Mouse (Mus musculus): ENCODE results near the gene Slc44a5. TPM values are rescaled to one million over a fixed set of nuclear protein-coding genes. Genes with fewer than 3 reads are reported as not detected.

The Slc44a5 gene
- polyA plus RNA-seq, 1 experiment from 2014 or later: 1.1 TPM

DNA sequence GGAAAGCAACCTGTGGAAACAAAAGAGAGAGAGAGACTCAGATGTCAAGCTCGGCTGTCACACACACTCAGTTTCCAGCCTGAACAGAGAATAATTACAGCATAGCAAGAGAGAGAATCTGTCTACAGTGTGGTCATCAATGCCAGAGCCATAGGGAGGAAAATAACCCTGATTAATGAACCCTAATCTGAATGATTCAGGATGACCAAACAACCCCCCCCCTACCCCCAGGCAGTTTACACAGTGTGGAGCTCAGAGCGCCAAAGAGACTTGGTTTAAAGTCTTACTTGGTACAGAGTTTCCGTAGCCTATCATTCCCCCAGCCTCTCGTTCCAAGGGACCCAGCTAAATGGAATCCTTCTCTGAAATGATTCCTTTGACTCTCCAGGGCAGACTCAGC is 312.1 kb downstream of the Slc44a5 start:
- 37% methylated on average over 4 of the region's 4 CpGs for WGBS
- H3K27me3 ChIP-seq (ENCODE audit: control insufficient read depth, insufficient read depth, low read length): no peaks in the 10 kb centered on the region
- ATAC-seq (ENCODE audit: insufficient read depth, low FRiP score): no peak
- H3K27ac ChIP-seq (ENCODE audit: low read length): no peak overlapping the region
- H3K36me3 ChIP-seq (ENCODE audit: control insufficient read depth, insufficient read depth, low read length): no peaks in the 10 kb centered on the region
- H3K4me3 ChIP-seq (replicated peaks; ENCODE audit: low read length): no peak overlapping the region
- H3K4me1 ChIP-seq (ENCODE audit: control insufficient read depth, insufficient read depth, low read length): 0 out of 2 replicates have a peak, but pooled peaks cover 4% of the 10 kb centered on the region
- no peak overlapping the region for H3K9ac ChIP-seq (ENCODE audit: low read length)
- no peak overlapping the region for H3K4me2 ChIP-seq (ENCODE audit: low read depth, low read length)
- H3K9me3 ChIP-seq (replicated peaks; ENCODE audit: control insufficient read depth, low read length): no peaks in the 10 kb centered on the region

GRCm38 (mm10) chr3:154287217-154287616 is 314.0 kb downstream of the Slc44a5 start:
- Histone ChIP-seq H3K4me3 (replicated peaks; ENCODE audit: low read length) (no peak overlapping the region), H3K9ac (ENCODE audit: low read length) (no peak overlapping the region), H3K4me1 (ENCODE audit: control insufficient read depth, insufficient read depth, low read length) (0 out of 2 replicates have a peak, but pooled peaks cover 4% of the 10 kb centered on the region), H3K36me3 (ENCODE audit: control insufficient read depth, insufficient read depth, low read length) (no peaks in the 10 kb centered on the region), H3K9me3 (replicated peaks; ENCODE audit: control insufficient read depth, low read length) (no peaks in the 10 kb centered on the region), H3K4me2 (ENCODE audit: low read depth, low read length) (no peak overlapping the region), H3K27ac (ENCODE audit: low read length) (no peak overlapping the region), H3K27me3 (ENCODE audit: control insufficient read depth, insufficient read depth, low read length) (no peaks in the 10 kb centered on the region)
- WGBS: 64% methylated on average over 2 of the region's 2 CpGs
- no peak for ATAC-seq (ENCODE audit: insufficient read depth, low FRiP score)

DNA sequence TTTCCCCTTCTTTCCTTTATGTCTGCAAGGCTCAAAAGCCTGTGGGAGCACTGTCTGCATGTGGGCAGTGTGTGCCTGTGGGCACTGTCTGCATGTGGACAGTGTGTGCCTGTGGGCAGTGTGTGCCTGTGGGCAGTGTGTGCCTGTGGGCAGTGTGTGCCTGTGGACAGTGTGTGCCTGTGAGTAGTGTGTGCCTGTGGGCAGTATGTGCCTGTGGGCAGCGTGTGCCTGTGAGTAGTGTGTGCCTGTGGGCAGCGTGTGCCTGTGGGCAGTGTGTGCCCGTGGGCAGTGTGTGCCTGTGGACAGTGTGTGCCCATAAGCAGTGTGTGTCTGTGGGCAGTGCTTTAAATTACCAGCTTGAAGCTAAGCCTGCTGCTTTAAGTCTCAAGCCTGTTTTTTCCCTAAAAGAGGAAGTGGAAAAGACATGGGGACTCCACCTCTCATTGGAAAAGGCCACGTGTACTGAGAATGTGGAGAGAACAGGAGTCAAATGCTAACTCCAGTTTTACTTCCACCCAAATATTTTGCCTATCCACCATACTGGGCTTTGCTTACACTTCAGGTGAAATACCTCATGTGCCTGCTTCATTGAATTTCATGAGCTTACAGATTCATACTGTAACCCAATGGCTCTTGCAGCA is 315.3 kb downstream of the Slc44a5 start:
- ATAC-seq (ENCODE audit: insufficient read depth, low FRiP score): no peak
- Histone ChIP-seq H3K4me2 (ENCODE audit: low read depth, low read length) (no peak overlapping the region), H3K4me1 (ENCODE audit: control insufficient read depth, insufficient read depth, low read length) (0 out of 2 replicates have a peak, but pooled peaks cover 4% of the 10 kb centered on the region)

DNA sequence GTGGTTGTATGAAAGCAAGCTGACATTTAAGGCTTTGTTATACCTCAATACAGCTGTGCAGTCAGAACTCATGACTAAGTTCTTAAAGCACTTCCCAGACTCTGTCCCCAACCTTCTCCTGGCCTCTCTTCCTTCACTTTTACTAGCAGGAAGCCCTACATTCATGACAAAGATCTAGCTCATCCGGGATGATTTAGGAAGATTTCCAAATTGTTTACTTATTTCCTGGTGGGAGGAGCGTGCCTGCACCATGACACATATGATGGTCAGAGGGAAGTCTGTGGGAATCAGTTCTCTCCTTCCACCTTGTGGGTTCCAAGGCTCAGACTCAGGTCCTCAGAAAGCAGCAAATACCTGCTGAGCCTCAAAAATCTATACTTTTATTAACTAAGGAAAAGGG is 317.1 kb downstream of the Slc44a5 start:
- peak; percentile 17; the same call in 1 of the 2 replicates for ATAC-seq (ENCODE audit: insufficient read depth, low FRiP score)
- no peaks in the 10 kb centered on the region for H3K4me1 ChIP-seq (ENCODE audit: control insufficient read depth, insufficient read depth, low read length)
- no peak overlapping the region for H3K4me2 ChIP-seq (ENCODE audit: low read depth, low read length)
- H3K27ac ChIP-seq (ENCODE audit: low read length): no peak overlapping the region
- H3K9ac ChIP-seq (ENCODE audit: low read length): no peak overlapping the region
- no peaks in the 10 kb centered on the region for H3K36me3 ChIP-seq (ENCODE audit: control insufficient read depth, insufficient read depth, low read length)
- H3K4me3 ChIP-seq (replicated peaks; ENCODE audit: low read length): no peak overlapping the region
- 41% methylated on average over 2 of the region's 2 CpGs for WGBS
- no peaks in the 10 kb centered on the region for H3K27me3 ChIP-seq (ENCODE audit: control insufficient read depth, insufficient read depth, low read length)
- H3K9me3 ChIP-seq (replicated peaks; ENCODE audit: control insufficient read depth, low read length): no peaks in the 10 kb centered on the region

More for the DNA sequence above, 315.3 kb downstream of the Slc44a5 start:
- Histone ChIP-seq H3K36me3 (ENCODE audit: control insufficient read depth, insufficient read depth, low read length) (no peaks in the 10 kb centered on the region), H3K4me3 (replicated peaks; ENCODE audit: low read length) (no peak overlapping the region), H3K9ac (ENCODE audit: low read length) (no peak overlapping the region), H3K27ac (ENCODE audit: low read length) (no peak overlapping the region), H3K27me3 (ENCODE audit: control insufficient read depth, insufficient read depth, low read length) (no peaks in the 10 kb centered on the region), H3K9me3 (replicated peaks; ENCODE audit: control insufficient read depth, low read length) (no peaks in the 10 kb centered on the region)
- 80% methylated on average over 4 of the region's 4 CpGs for WGBS

GRCm38 (mm10) chr3:154292126-154292525 is 318.9 kb downstream of the Slc44a5 start:
- H3K36me3 ChIP-seq (ENCODE audit: control insufficient read depth, insufficient read depth, low read length): no peaks in the 10 kb centered on the region
- no peak overlapping the region for H3K4me2 ChIP-seq (ENCODE audit: low read depth, low read length)
- no peaks in the 10 kb centered on the region for H3K9me3 ChIP-seq (replicated peaks; ENCODE audit: control insufficient read depth, low read length)
- H3K9ac ChIP-seq (ENCODE audit: low read length): no peak overlapping the region
- no peaks in the 10 kb centered on the region for H3K4me1 ChIP-seq (ENCODE audit: control insufficient read depth, insufficient read depth, low read length)
- WGBS: 81% methylated on average over 5 of the region's 5 CpGs
- H3K4me3 ChIP-seq (replicated peaks; ENCODE audit: low read length): no peak overlapping the region
- ATAC-seq (ENCODE audit: insufficient read depth, low FRiP score): no peak
- no peaks in the 10 kb centered on the region for H3K27me3 ChIP-seq (ENCODE audit: control insufficient read depth, insufficient read depth, low read length)
- H3K27ac ChIP-seq (ENCODE audit: low read length): no peak overlapping the region

GRCm38 (mm10) chr3:154293839-154294490 is 320.7 kb downstream of the Slc44a5 start:
- no peak overlapping the region for H3K4me3 ChIP-seq (replicated peaks; ENCODE audit: low read length)
- WGBS: 57% methylated on average over 9 of the region's 9 CpGs
- H3K36me3 ChIP-seq (ENCODE audit: control insufficient read depth, insufficient read depth, low read length): no peaks in the 10 kb centered on the region
- no peak overlapping the region for H3K27ac ChIP-seq (ENCODE audit: low read length)
- H3K9ac ChIP-seq (ENCODE audit: low read length): no peak overlapping the region
- H3K9me3 ChIP-seq (replicated peaks; ENCODE audit: control insufficient read depth, low read length): no peaks in the 10 kb centered on the region
- no peak for ATAC-seq (ENCODE audit: insufficient read depth, low FRiP score)
- H3K4me2 ChIP-seq (ENCODE audit: low read depth, low read length): no peak overlapping the region
- no peaks in the 10 kb centered on the region for H3K4me1 ChIP-seq (ENCODE audit: control insufficient read depth, insufficient read depth, low read length)
- H3K27me3 ChIP-seq (ENCODE audit: control insufficient read depth, insufficient read depth, low read length): no peaks in the 10 kb centered on the region

DNA sequence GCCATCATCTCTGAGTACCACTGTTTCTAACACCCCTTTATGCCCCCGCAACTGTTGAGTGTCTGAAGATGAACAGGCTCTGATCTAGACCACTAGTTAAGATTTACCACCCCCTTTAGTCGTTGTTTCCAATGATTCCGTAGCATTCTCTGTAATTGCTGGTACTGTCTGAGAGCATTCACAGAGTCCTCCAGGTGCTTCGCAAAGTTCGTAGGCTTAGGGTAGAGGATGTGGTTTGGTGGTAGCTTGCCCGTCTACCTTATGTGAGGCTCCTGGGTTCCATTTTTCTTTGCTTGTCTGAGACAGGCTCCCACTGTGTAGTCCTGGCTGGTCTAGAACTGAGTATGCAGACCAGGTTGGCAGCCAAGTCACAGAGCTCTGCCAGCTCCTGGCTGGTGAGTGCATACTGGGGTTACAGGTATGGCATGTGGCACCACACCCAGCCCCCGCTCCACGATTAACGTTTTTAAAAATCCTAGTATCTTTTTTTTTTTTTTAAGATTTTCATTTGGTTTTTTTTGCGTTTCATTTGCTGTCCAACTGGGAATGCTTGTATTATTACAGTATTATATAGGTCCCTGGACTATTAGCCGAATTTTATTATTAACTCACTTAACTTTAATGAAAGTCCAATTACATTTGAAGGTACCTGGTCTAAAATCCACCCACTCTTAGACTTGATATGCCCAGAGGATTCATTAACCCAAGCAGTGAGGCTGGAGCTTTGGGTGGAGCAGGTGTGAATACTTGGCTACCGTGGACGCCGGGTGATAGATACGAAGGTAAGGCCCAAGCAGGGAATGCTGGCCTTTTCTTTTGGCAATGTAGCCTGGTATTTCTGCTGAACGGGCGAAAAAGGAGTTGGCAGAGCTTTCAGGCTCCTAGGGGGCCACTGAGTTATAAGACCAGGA is 321.9 kb downstream of the Slc44a5 start:
- Histone ChIP-seq H3K4me3 (replicated peaks; ENCODE audit: low read length) (no peak overlapping the region), H3K9me3 (replicated peaks; ENCODE audit: control insufficient read depth, low read length) (no peaks in the 10 kb centered on the region), H3K9ac (ENCODE audit: low read length) (no peak overlapping the region), H3K27ac (ENCODE audit: low read length) (no peak overlapping the region), H3K4me1 (ENCODE audit: control insufficient read depth, insufficient read depth, low read length) (no peaks in the 10 kb centered on the region), H3K27me3 (ENCODE audit: control insufficient read depth, insufficient read depth, low read length) (no peaks in the 10 kb centered on the region), H3K4me2 (ENCODE audit: low read depth, low read length) (no peak overlapping the region), H3K36me3 (ENCODE audit: control insufficient read depth, insufficient read depth, low read length) (no peaks in the 10 kb centered on the region)
- 87% methylated on average over 17 of the region's 17 CpGs for WGBS
- no peak for ATAC-seq (ENCODE audit: insufficient read depth, low FRiP score)

- WGBS: 38% methylated on average over 6 of the region's 6 CpGs
- Histone ChIP-seq H3K9ac (ENCODE audit: low read length) (no peak overlapping the region), H3K9me3 (replicated peaks; ENCODE audit: control insufficient read depth, low read length) (no peaks in the 10 kb centered on the region), H3K4me1 (ENCODE audit: control insufficient read depth, insufficient read depth, low read length) (no peaks in the 10 kb centered on the region), H3K4me3 (replicated peaks; ENCODE audit: low read length) (no peak overlapping the region), H3K27me3 (ENCODE audit: control insufficient read depth, insufficient read depth, low read length) (no peaks in the 10 kb centered on the region), H3K27ac (ENCODE audit: low read length) (no peak overlapping the region), H3K36me3 (ENCODE audit: control insufficient read depth, insufficient read depth, low read length) (no peaks in the 10 kb centered on the region), H3K4me2 (ENCODE audit: low read depth, low read length) (no peak overlapping the region)
- no peak for ATAC-seq (ENCODE audit: insufficient read depth, low FRiP score)
Measured at GRCm38 (mm10) chr3:154297499-154297898, 324.3 kb downstream of the Slc44a5 start.

GRCm38 (mm10) chr3:154298490-154298889 is 325.3 kb downstream of the Slc44a5 start:
- no peaks in the 10 kb centered on the region for H3K27me3 ChIP-seq (ENCODE audit: control insufficient read depth, insufficient read depth, low read length)
- H3K4me2 ChIP-seq (ENCODE audit: low read depth, low read length): no peak overlapping the region
- no peak for ATAC-seq (ENCODE audit: insufficient read depth, low FRiP score)

More at GRCm38 (mm10) chr3:154298490-154298889, 325.3 kb downstream of the Slc44a5 start:
- no peak overlapping the region for H3K4me3 ChIP-seq (replicated peaks; ENCODE audit: low read length)
- no peak overlapping the region for H3K27ac ChIP-seq (ENCODE audit: low read length)
- no peaks in the 10 kb centered on the region for H3K4me1 ChIP-seq (ENCODE audit: control insufficient read depth, insufficient read depth, low read length)
- H3K9me3 ChIP-seq (replicated peaks; ENCODE audit: control insufficient read depth, low read length): no peaks in the 10 kb centered on the region
- no peak overlapping the region for H3K9ac ChIP-seq (ENCODE audit: low read length)
- no peaks in the 10 kb centered on the region for H3K36me3 ChIP-seq (ENCODE audit: control insufficient read depth, insufficient read depth, low read length)
